Mouse (Mus musculus) ES-E14 (cell line): ENCODE data around the gene Bcl6. TPM values are rescaled to one million over a fixed set of nuclear protein-coding genes. Genes with fewer than 3 reads are reported as not detected.

Source experiments
- DNase-seq: peaks from one replicate; pipeline ENCODE4 v3.0.0-alpha.2; 2013; ENCODE audit warnings: low read depth, low spot score
- H3K27ac ChIP-seq: 2 replicates; pipeline ENCODE4 v1.5.1; 2012; ENCODE audit warnings: low read depth, mild to moderate bottlenecking, low read length, moderate library complexity, mixed read lengths; ENCODE audit not compliant: poor library complexity, insufficient read depth, severe bottlenecking
- H3K36me3 ChIP-seq: 2 replicates; pipeline ENCODE4 v1.6.1; 2012; ENCODE audit warnings: mild to moderate bottlenecking, low read length, moderate library complexity, mixed read lengths; ENCODE audit not compliant: control insufficient read depth, poor library complexity, insufficient read depth, severe bottlenecking
- H3K4me1 ChIP-seq, 2 experiments: fragments of 150-350 bp in 1 of 2; sonication (generic) in 1 of 2; 2 replicates each; pipeline ENCODE4 v1.6.1; 2012; ENCODE audit warnings: low read length in 2 of 2, mild to moderate bottlenecking in 1 of 2, mixed read lengths in 1 of 2; ENCODE audit not compliant: control insufficient read depth in 2 of 2, insufficient read depth in 2 of 2, poor library complexity in 1 of 2
- H3K4me3 ChIP-seq, 2 experiments: fragments of 150-350 bp in 1 of 2; sonication (generic) in 1 of 2; 2 replicates each; pipeline ENCODE4 v1.5.1; 2012; ENCODE audit warnings: low read length in 2 of 2, low read depth in 1 of 2, mild to moderate bottlenecking in 1 of 2, mixed read lengths in 1 of 2; ENCODE audit not compliant: insufficient read depth in 1 of 2, poor library complexity in 1 of 2, severe bottlenecking in 1 of 2
- H3K9ac ChIP-seq: 2 replicates; pipeline ENCODE4 v1.6.1; 2012; ENCODE audit warnings: low read depth, mild to moderate bottlenecking, low read length, mixed read lengths; ENCODE audit not compliant: poor library complexity, insufficient read depth, severe bottlenecking
- H3K9me3 ChIP-seq: fragments of 150-350 bp; sonication (generic); 2 replicates; pipeline ENCODE4 v1.6.1; 2012; ENCODE audit warnings: low read depth, mild to moderate bottlenecking, low read length; ENCODE audit not compliant: control insufficient read depth, insufficient read depth
- CHD2 ChIP-seq: IDR thresholded peaks from 2 replicates; pipeline ENCODE4 v1.6.1; 2014; ENCODE audit warnings: mild to moderate bottlenecking, low read depth, low read length, inconsistent platforms
- HCFC1 ChIP-seq: IDR thresholded peaks from 2 replicates; pipeline ENCODE4 v1.6.1; 2012; ENCODE audit warnings: low read length, inconsistent platforms, borderline replicate concordance; ENCODE audit not compliant: insufficient read depth
- MAFK ChIP-seq: IDR thresholded peaks from 2 replicates; pipeline ENCODE4 v1.6.1; 2014; ENCODE audit warnings: mild to moderate bottlenecking, low read depth, low read length, inconsistent platforms; ENCODE audit not compliant: insufficient read depth
- ZC3H11A ChIP-seq: IDR thresholded peaks from 2 replicates; pipeline ENCODE4 v1.6.1; 2012; ENCODE audit warnings: low read depth, mild to moderate bottlenecking, inconsistent platforms, low read length, borderline replicate concordance
- ZNF384 ChIP-seq: IDR thresholded peaks from 2 replicates; pipeline ENCODE4 v1.6.1; 2012; ENCODE audit warnings: low read depth, low read length, inconsistent platforms
- in situ Hi-C, 2 experiments: fragments of 600-800 bp; cut with MboI; formaldehyde crosslinking; loops; one replicate each; pipeline ENCODE4 v1.15.1; 2025; ENCODE audit warnings: low sequenced_read_pairs in 2 of 2, inconsistent platforms in 1 of 2; ENCODE audit not compliant: unreplicated experiment in 2 of 2
- total RNA-seq: library from RNA; depleted of rRNA; stranded (reverse); fragments of 300-350 nt; gene quantifications from 2 replicates; pipeline ENCODE4 v1.2.3, GENCODE M21; 2012

The Bcl6 gene
- total RNA-seq, 1 experiment, result 1.5 TPM

- no peak overlapping the region for H3K27ac ChIP-seq
- H3K4me1 ChIP-seq, result 0 out of 4 replicates have a peak, but pooled peaks cover 0 to 4% of the 10 kb centered on the region in 2 experiments
- TF ChIP-seq ZNF384 (no peak), CHD2 (no peak), HCFC1 (no peak)
- H3K9ac ChIP-seq, result no peak overlapping the region
- no peak overlapping the region for H3K4me3 ChIP-seq
- no peaks in the 10 kb centered on the region for H3K36me3 ChIP-seq
- no peaks in the 10 kb centered on the region for H3K9me3 ChIP-seq
- DNase-seq, result no peak
- in situ Hi-C loops, result loop anchor here (25.0 kb wide), 2 partner anchors 336 to 1086 kb away; no protein-coding TSS in a partner anchor
Measured at GRCm38 (mm10) chr16:23976196-23976595, 12.5 kb downstream of the Bcl6 start.

GRCm38 (mm10) chr16:23973635-23974367 lies 14.9 kb downstream of the Bcl6 start:
- Histone ChIP-seq H3K36me3 (no peaks in the 10 kb centered on the region), H3K27ac (no peak overlapping the region), H3K9ac (no peak overlapping the region), H3K4me1 (no peaks in the 10 kb centered on the region), H3K4me3 (no peak overlapping the region), H3K9me3 (no peaks in the 10 kb centered on the region)
- in situ Hi-C loops, result no loop called here
- TF ChIP-seq ZC3H11A, result no peak
- TF ChIP-seq MAFK, result no peak
- TF ChIP-seq HCFC1, result no peak
- TF ChIP-seq CHD2, result no peak
- no peak for TF ChIP-seq ZNF384
- DNase-seq, result no peak

GRCm38 (mm10) chr16:23972901-23973300 lies 15.8 kb downstream of the Bcl6 start:
- DNase-seq, result no peak
- TF ChIP-seq ZC3H11A (no peak), ZNF384 (no peak), CHD2 (no peak), HCFC1 (no peak), MAFK (no peak)
- no peak overlapping the region for H3K4me3 ChIP-seq
- no peaks in the 10 kb centered on the region; the same call in 1 of the 2 replicates for H3K36me3 ChIP-seq
- H3K27ac ChIP-seq, result no peak overlapping the region
- peaks cover 0 to 2% of the 10 kb centered on the region in 2 experiments; a peak in 1 of 4 replicates for H3K4me1 ChIP-seq
- H3K9me3 ChIP-seq, result no peaks in the 10 kb centered on the region
- in situ Hi-C loops, result no loop called here
- no peak overlapping the region for H3K9ac ChIP-seq

- no peak overlapping the region for H3K27ac ChIP-seq
- TF ChIP-seq MAFK (no peak), ZNF384 (no peak), ZC3H11A (no peak), CHD2 (no peak)
- no peak overlapping the region for H3K4me3 ChIP-seq
- H3K9ac ChIP-seq, result no peak overlapping the region
- H3K36me3 ChIP-seq, result no peaks in the 10 kb centered on the region; the same call in 1 of the 2 replicates
- no peaks in the 10 kb centered on the region for H3K9me3 ChIP-seq
- in situ Hi-C loops, result no loop called here
- no peak for DNase-seq
- H3K4me1 ChIP-seq, result peaks cover 0 to 2% of the 10 kb centered on the region in 2 experiments; a peak in 1 of 4 replicates
Measured at GRCm38 (mm10) chr16:23972126-23972740, 16.4 kb downstream of the Bcl6 start.
